Mouse (Mus musculus): ENCODE measurements around the gene Cdyl. TPM values are rescaled to one million over a fixed set of nuclear protein-coding genes. Genes with fewer than 3 reads are reported as not detected.

Gene Cdyl
- total and polyA plus RNA-seq, 2 experiments from 2014 or later: 2.8 to 8.1 TPM

DNA sequence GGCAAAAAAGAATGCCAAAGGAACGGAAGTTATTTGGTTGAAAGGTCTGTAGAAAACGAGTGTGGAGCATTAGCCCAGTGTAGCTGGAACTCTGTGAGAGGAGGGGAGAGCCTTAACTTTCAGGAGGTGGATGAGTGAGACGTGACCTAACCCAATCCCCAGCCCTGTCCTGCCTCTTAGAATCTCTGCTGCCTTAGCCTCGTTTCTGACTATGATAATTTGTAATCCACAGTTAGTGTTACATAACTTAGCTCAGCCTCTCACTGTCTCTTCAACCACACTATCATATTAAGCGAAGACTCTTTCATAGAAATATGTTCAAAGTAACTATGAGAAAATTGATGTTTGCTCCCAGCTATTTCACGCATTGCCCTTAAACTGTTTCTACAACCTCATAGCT is 59.9 kb downstream of the Cdyl start:
- Histone ChIP-seq H3K27ac (ENCODE audit: low read depth, low read length) (no peak overlapping the region), H3K27me3 (ENCODE audit: insufficient read depth, low read length) (no peaks in the 10 kb centered on the region), H3K9ac (replicated peaks; ENCODE audit: low read length, poor library complexity, severe bottlenecking) (no peak overlapping the region), H3K36me3 (ENCODE audit: insufficient read depth, low read length) (no peaks in the 10 kb centered on the region), H3K4me3 (ENCODE audit: low read depth, low read length) (no peak overlapping the region), H3K9me3 (ENCODE audit: low read length) (no peaks in the 10 kb centered on the region), H3K4me1 (ENCODE audit: insufficient read depth, low read length) (no peaks in the 10 kb centered on the region), H3K4me2 (ENCODE audit: low read depth, low read length, poor library complexity, severe bottlenecking) (no peak overlapping the region)
- 80% methylated on average over 6 of the region's 6 CpGs for WGBS
- ATAC-seq (ENCODE audit: low FRiP score) (no peak), DNase-seq (ENCODE audit: low spot score) (no peak)
- no peak for TF ChIP-seq CTCF (IDR thresholded peaks at IDR 0.05)

DNA sequence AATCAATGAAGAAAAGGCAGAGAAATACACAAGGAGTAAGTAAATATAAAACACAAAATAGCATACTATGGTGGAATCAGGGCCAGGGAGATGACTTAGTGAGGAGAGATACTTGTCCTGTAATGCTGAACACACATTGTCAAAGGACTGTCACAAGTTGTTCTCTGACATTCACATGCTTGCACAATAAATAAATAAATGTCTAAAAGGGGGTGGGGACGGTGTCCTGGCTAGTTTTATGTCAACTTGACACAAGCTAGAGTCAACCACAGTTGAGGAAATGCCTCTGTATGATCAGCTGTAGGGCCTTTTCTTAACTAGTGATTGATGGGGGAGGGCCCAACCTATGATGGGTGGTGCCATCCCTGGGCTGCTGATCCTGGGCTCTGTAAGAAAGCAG is 63.4 kb downstream of the Cdyl start:
- Histone ChIP-seq H3K36me3 (ENCODE audit: insufficient read depth, low read length) (no peaks in the 10 kb centered on the region), H3K4me1 (ENCODE audit: insufficient read depth, low read length) (no peaks in the 10 kb centered on the region), H3K4me3 (ENCODE audit: low read depth, low read length) (no peak overlapping the region), H3K27ac (ENCODE audit: low read depth, low read length) (no peak overlapping the region), H3K27me3 (ENCODE audit: insufficient read depth, low read length) (no peaks in the 10 kb centered on the region), H3K4me2 (ENCODE audit: low read depth, low read length, poor library complexity, severe bottlenecking) (no peak overlapping the region), H3K9ac (replicated peaks; ENCODE audit: low read length, poor library complexity, severe bottlenecking) (no peak overlapping the region), H3K9me3 (ENCODE audit: low read length) (no peaks in the 10 kb centered on the region)
- 52% methylated on average over 1 of the region's 1 CpGs for WGBS
- DNase-seq (ENCODE audit: low spot score): no peak
- no peak for TF ChIP-seq CTCF (IDR thresholded peaks at IDR 0.05)
- no peak for ATAC-seq (ENCODE audit: low FRiP score)

DNA sequence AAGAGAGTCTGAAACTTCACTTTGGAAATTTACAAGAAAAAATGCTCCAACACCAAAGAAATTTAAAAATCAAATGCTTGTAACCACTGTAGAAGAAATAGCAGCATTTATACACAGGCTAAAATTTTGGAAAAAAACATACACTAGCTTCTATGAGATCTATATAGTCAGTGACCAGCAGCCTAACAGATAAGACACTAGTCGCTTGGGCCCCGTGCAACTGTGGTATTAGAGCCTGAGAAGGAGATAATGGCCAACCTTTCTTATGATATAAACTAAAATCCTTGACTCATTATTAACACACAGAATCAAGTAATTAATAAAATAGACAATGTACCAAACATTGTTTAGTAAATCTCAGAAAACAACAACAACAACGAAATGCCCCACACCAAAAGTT is 66.4 kb downstream of the Cdyl start:
- no peak for TF ChIP-seq CTCF (IDR thresholded peaks at IDR 0.05)
- Histone ChIP-seq H3K9me3 (ENCODE audit: low read length) (no peaks in the 10 kb centered on the region), H3K4me1 (ENCODE audit: insufficient read depth, low read length) (no peaks in the 10 kb centered on the region), H3K27me3 (ENCODE audit: insufficient read depth, low read length) (no peaks in the 10 kb centered on the region), H3K9ac (replicated peaks; ENCODE audit: low read length, poor library complexity, severe bottlenecking) (no peak overlapping the region), H3K36me3 (ENCODE audit: insufficient read depth, low read length) (no peaks in the 10 kb centered on the region), H3K4me2 (ENCODE audit: low read depth, low read length, poor library complexity, severe bottlenecking) (no peak overlapping the region), H3K27ac (ENCODE audit: low read depth, low read length) (no peak overlapping the region), H3K4me3 (ENCODE audit: low read depth, low read length) (no peak overlapping the region)
- no peak for ATAC-seq (ENCODE audit: low FRiP score)
- no peak for DNase-seq (ENCODE audit: low spot score)
- WGBS: 96% methylated on average over 3 of the region's 3 CpGs

DNA sequence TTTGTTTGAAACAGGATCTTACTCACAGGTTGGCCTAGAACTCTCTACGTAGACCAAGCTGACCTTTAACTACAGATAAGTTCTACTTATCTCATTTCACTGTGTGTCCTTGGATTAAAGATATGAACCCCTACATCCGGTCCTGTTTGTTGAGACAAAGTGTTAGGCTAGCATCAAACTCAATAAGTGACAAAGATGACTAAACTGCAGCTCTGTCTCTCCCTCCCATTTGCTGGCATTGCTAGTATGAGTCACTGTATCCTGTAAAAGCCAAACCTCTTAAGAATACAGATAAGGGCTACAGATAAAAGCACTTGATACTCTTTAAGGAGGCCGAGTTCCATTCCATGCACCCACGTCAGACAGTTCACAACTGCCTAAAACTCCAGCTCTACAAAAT is 72.5 kb downstream of the Cdyl start:
- Histone ChIP-seq H3K4me3 (ENCODE audit: low read depth, low read length) (no peak overlapping the region), H3K4me2 (ENCODE audit: low read depth, low read length, poor library complexity, severe bottlenecking) (no peak overlapping the region), H3K9ac (replicated peaks; ENCODE audit: low read length, poor library complexity, severe bottlenecking) (no peak overlapping the region), H3K9me3 (ENCODE audit: low read length) (no peaks in the 10 kb centered on the region), H3K27ac (ENCODE audit: low read depth, low read length) (no peak overlapping the region), H3K27me3 (ENCODE audit: insufficient read depth, low read length) (no peaks in the 10 kb centered on the region), H3K36me3 (ENCODE audit: insufficient read depth, low read length) (no peaks in the 10 kb centered on the region), H3K4me1 (ENCODE audit: insufficient read depth, low read length) (no peaks in the 10 kb centered on the region)
- ATAC-seq (ENCODE audit: low FRiP score) (no peak), DNase-seq (ENCODE audit: low spot score) (no peak)
- WGBS: 88% methylated on average over 4 of the region's 4 CpGs
- no peak for TF ChIP-seq CTCF (IDR thresholded peaks at IDR 0.05)

DNA sequence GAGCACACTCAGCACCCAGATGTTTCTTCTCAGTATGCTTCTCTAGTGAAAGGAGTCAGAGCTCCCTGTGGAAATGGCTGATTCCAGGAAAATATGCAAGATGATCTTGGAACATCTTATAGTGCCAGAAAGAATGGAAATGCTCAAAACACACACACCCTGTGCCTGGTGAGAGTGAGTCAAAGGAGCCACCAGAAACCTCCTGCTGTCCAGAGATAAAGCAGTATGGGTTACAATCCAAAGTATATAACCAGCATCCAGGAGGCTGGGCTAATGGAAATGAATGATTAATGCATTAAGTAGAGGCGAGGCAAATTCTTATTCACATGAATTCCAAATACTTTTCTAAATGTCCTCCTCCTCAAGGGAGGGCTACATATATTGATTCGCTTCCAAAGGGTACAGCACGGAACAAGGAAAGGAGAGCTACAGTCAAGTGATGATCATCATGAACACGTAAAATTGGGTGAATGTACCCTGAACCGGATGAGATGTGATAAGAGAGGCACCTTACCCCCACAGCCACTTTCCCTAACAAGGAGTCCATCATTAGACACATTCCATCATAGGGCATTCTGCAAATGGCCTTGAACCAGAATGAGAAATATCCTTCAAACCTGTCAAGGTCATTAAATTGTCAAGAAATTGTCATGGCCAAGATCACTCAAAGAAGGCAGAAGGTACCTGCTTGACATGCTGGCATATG is 73.4 kb downstream of the Cdyl start:
- Histone ChIP-seq H3K27me3 (ENCODE audit: insufficient read depth, low read length) (0 out of 2 replicates have a peak, but pooled peaks cover 1% of the 10 kb centered on the region), H3K9ac (replicated peaks; ENCODE audit: low read length, poor library complexity, severe bottlenecking) (no peak overlapping the region), H3K4me2 (ENCODE audit: low read depth, low read length, poor library complexity, severe bottlenecking) (no peak overlapping the region), H3K9me3 (ENCODE audit: low read length) (no peaks in the 10 kb centered on the region), H3K4me1 (ENCODE audit: insufficient read depth, low read length) (no peaks in the 10 kb centered on the region), H3K27ac (ENCODE audit: low read depth, low read length) (no peak overlapping the region), H3K4me3 (ENCODE audit: low read depth, low read length) (no peak overlapping the region), H3K36me3 (ENCODE audit: insufficient read depth, low read length) (no peaks in the 10 kb centered on the region)
- no peak for TF ChIP-seq CTCF (IDR thresholded peaks at IDR 0.05)
- no peak for DNase-seq (ENCODE audit: low spot score)
- WGBS: 92% methylated on average over 5 of the region's 5 CpGs
- ATAC-seq (ENCODE audit: low FRiP score): no peak

DNA sequence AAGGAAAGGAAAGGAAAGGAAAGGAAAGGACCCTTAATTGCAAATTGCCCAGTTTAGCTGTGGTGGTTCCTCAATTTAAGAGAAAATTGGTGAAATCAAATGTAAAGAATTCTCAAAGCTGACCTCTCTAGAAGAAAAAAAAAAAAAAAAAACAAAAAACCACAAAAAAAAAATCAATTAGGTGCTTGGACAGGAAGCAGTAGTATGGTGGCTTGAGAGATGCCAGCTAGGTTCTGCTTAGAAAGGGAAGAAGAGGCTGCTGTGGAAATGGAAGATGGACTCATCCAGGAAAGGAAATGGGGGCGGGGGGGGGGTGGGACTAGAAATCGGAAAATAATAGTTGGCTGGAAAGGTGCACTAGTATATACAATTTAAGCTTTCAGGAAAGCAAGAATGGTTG is 77.9 kb downstream of the Cdyl start:
- no peak for ATAC-seq (ENCODE audit: low FRiP score)
- H3K4me1 ChIP-seq (ENCODE audit: insufficient read depth, low read length): peaks cover 2% of the 10 kb centered on the region; the same call in 1 of the 2 replicates
- no peak overlapping the region for H3K4me3 ChIP-seq (ENCODE audit: low read depth, low read length)
- no peak for TF ChIP-seq CTCF (IDR thresholded peaks at IDR 0.05)
- no peak for DNase-seq (ENCODE audit: low spot score)
- peaks cover 8% of the 10 kb centered on the region; the same call in 1 of the 2 replicates for H3K27me3 ChIP-seq (ENCODE audit: insufficient read depth, low read length)
- no peaks in the 10 kb centered on the region for H3K36me3 ChIP-seq (ENCODE audit: insufficient read depth, low read length)
- H3K4me2 ChIP-seq (ENCODE audit: low read depth, low read length, poor library complexity, severe bottlenecking): no peak overlapping the region
- WGBS: 24% methylated on average over 2 of the region's 2 CpGs
- no peak overlapping the region for H3K9ac ChIP-seq (replicated peaks; ENCODE audit: low read length, poor library complexity, severe bottlenecking)
- H3K9me3 ChIP-seq (ENCODE audit: low read length): no peaks in the 10 kb centered on the region
- no peak overlapping the region for H3K27ac ChIP-seq (ENCODE audit: low read depth, low read length)

Measured in midbrain, postnatal 0 days (tissue).